Mouse (Mus musculus): Measurements from ENCODE around the gene Tmem86a.

The Tmem86a gene

DNA sequence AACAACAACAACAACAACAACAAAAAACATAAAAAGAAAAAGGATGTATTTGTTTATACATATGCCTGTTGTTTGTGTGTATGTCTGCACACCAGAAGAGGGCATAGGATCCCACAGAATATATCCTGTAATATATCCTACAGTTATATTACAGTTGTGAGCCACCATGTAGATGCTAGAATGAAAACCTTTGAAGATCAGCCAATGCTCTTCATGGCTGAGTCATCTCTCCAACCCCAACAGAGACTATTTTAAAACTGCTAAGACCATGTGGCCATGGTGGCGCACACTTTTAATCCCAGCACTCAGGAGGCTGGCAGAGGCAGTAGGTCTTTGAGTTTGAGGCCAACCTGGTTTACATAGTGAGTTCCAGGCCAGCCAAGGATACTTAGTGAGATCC, 22.9 kb upstream of the Tmem86a start:
- DNase-seq (ENCODE audit: low spot score) = no peak

- no peak for DNase-seq (ENCODE audit: low spot score)
Measured at GRCm38 (mm10) chr7:47030517-47031193, 19.7 kb upstream of the Tmem86a start.

- no peak for DNase-seq (ENCODE audit: low spot score)
Measured at GRCm38 (mm10) chr7:47031371-47031770, 19.0 kb upstream of the Tmem86a start.

GRCm38 (mm10) chr7:47034785-47035384, 15.5 kb upstream of the Tmem86a start:
- DNase-seq (ENCODE audit: low spot score) = no peak

DNA sequence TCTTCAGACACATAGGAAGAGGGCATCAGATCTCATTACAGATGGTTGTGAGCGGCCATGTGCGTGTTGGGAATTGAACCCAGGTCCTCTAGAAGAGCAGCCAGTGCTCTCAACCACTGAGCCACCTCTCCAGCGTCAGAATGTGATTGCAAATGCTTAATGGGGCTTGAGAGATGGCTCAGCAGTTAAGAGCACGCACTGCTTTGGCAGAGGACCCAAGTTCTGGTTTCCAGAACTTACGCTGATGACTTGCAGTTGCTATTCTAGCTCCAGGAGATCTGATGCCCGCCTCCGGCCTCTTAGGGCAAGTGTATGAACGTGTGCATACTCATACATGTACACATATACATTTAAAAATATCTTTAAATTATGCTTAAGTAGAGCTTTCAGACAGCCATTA, 15.0 kb upstream of the Tmem86a start:
- no peak for DNase-seq (ENCODE audit: low spot score)

DNA sequence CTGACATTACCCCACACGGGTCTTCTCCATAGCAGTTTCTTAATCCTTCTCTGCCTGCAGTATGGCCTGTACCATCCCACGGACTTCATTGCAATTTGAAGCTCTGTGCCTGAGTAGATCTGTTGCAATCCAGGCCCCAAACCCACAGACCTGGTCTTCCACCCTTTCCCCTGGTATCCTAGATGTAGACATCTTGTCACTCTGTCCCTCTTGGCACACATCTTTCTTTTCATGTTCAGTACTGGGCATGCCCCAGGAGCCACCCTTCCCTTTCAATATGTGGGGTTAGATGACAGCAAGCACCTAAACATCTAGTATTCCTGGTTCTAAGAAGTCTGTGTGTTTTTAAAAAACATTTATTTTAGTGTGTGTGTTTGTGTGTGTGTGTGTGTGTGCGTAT, 8.7 kb upstream of the Tmem86a start:
- no peak for DNase-seq (ENCODE audit: low spot score)

- DNase-seq (ENCODE audit: low spot score) = no peak
Measured at GRCm38 (mm10) chr7:47042121-47042520, 8.3 kb upstream of the Tmem86a start.

- DNase-seq (ENCODE audit: low spot score) = no peak
Measured at GRCm38 (mm10) chr7:47042823-47043490, 7.4 kb upstream of the Tmem86a start.

DNA sequence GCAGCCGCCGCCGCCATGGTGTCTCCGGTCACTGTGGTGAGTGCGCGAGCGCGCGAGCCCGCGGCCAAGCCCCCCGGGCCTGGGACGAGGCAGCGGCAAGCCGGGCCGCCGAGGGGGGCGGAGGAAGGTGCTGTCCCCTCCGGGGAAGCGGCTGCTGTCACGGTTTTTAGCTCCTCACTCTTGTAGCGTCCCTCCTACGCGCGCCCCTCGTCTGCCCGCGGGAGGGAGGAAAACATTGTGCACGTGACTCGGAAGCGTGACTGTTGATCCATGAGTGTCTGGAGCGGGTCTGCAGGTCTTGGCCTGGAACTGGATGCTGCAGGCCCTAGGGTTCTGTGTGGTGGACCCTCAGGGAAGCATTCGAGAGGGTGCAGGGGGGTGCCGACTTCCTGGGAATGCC, 365 bp downstream of the Tmem86a start:
- no peak for DNase-seq (ENCODE audit: low spot score)

DNA sequence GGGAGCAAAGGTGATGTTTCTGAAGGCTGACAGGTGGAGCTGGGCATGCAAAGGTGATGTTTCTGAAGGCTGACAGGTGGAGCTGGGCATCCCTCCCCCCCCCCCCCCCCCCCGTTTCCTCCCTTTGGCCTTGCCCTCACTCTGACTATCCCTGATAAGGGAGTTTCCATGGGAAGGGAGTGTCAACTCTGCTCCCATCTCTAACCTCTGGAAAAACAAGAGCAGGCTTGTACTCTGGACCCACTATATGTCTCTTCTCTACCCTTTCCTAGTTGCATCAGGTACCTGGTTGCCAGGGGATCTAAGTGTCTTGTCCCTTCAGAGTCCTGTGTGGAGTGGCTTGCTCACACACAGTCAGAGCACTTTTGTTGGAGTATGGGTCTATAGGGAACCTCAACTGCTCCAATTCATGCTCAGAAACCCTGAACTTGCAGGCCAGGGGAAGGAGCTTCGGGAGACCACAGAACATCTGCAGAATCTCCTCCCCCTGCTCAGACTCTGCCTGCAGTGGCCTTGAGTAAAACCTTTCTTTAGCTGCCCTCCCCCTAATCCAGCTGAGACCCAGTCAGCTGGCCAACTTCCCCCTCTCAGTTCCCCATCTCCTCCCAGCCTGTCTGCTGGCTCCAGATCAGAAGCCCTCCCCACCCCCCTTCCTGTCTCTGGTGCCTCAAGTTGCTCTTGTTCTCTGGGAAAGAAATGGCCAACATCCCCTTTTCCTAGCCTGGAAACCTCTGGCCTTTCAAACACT, 1.2 kb downstream of the Tmem86a start:
- no peak for DNase-seq (ENCODE audit: low spot score)

- DNase-seq (ENCODE audit: low spot score) = no peak
Measured at GRCm38 (mm10) chr7:47052276-47052675, 1.9 kb downstream of the Tmem86a start.

DNA sequence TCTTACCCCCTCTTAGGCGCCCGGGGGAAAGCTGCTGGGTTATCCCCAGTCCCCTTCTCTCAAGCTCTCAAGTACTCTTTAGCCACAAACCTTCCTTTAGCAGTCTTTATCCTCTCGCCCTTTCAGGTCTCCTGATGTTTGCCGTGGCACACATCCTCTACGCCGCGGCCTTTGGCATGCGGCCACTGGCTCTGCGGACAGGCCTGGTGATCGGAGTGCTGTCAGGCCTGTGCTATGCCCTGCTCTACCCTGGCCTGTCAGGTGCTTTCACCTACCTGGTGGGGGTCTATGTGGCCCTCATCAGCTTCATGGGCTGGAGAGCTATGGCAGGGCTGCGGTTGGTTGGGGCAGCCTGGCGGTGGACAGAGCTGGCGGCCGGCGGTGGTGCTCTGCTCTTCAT, 2.9 kb downstream of the Tmem86a start:
- DNase-seq (ENCODE audit: low spot score) = no peak

DNA sequence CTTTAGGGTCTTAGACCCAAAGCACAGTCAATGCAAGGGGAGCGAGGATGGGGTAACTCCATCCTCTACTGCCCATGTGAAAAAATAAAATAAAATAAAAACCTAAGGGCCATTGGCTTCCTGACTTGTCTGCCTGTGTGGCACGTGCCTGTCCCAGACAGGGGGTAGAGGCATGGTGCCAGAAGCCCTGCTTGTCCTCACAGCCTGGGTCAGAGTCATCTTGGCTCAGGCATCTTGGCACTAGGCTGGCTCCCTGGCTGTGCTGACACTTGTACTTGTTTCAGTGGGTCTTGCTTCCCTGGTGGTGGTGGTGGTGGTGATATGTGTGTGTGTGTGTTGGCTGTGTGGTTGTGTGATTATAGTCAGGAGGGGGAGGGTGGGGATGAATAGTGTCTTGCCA, 4.3 kb downstream of the Tmem86a start:
- no peak for DNase-seq (ENCODE audit: low spot score)

DNA sequence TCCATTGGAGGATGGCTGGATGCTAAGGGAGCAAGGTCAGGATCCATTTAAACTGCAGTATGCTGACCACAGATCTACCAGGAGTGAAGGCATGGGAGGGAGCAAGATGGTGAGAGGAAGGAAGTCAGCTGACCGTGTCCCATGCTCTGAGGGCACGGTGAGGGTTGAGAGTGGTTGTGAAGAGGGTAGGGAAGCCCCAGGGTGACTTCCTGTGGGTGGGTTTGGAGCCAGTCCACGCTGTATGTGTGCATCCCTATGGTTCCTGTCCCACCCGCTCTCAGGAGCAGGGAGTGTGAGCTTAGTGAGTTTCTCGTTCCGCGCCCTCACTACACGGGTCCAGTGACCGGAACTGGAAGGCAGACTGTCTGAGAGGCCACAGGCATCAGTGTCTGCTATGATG, 5.3 kb downstream of the Tmem86a start:
- DNase-seq (ENCODE audit: low spot score) = no peak

- DNase-seq (ENCODE audit: low spot score) = no peak
Measured at GRCm38 (mm10) chr7:47056273-47056672, 5.9 kb downstream of the Tmem86a start.

- DNase-seq (ENCODE audit: low spot score) = no peak
Measured at GRCm38 (mm10) chr7:47059339-47059738, 8.9 kb downstream of the Tmem86a start.

DNA sequence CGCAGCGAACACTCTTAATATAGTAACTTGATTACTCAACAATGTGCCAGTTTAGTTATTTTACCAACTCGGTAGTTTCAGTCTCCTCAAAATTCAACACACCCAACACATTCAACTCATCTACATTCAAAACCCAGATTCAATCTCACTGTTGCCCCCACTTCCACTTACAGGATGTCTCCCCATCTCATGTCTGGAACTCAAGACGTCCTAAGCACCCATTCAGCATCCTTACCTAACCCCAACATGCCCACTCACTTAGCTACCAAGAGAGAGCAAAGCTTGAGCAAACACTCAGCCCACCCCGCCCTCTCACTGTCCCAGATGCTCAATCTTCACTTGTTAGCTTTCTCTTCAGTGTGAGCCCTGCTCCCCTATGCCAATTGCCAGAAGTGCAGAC, 11.2 kb downstream of the Tmem86a start:
- DNase-seq (ENCODE audit: low spot score) = no peak

GRCm38 (mm10) chr7:47066942-47067341, 16.5 kb downstream of the Tmem86a start:
- no peak for DNase-seq (ENCODE audit: low spot score)

GRCm38 (mm10) chr7:47067879-47068278, 17.5 kb downstream of the Tmem86a start:
- DNase-seq (ENCODE audit: low spot score) = no peak

DNA sequence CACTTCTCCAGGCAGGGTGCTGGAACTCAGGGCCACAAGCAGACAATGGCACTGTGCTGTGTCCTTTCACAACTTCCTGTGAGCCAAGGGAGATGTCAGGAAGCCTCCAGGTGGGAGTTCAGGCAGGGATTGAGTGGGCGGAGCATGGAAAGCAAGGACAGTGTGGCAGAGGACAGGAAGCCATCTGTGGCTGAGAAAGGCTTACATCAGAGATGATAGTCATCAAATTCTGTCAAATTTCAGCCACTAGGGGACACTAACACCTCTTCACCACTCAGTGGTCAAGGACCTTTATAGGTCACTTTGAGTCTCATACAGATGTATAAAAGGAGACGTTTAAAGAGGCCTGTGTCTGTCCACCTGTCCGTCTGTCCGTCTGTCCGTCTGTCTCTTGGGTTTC, 22.1 kb downstream of the Tmem86a start:
- no peak for DNase-seq (ENCODE audit: low spot score)

DNA sequence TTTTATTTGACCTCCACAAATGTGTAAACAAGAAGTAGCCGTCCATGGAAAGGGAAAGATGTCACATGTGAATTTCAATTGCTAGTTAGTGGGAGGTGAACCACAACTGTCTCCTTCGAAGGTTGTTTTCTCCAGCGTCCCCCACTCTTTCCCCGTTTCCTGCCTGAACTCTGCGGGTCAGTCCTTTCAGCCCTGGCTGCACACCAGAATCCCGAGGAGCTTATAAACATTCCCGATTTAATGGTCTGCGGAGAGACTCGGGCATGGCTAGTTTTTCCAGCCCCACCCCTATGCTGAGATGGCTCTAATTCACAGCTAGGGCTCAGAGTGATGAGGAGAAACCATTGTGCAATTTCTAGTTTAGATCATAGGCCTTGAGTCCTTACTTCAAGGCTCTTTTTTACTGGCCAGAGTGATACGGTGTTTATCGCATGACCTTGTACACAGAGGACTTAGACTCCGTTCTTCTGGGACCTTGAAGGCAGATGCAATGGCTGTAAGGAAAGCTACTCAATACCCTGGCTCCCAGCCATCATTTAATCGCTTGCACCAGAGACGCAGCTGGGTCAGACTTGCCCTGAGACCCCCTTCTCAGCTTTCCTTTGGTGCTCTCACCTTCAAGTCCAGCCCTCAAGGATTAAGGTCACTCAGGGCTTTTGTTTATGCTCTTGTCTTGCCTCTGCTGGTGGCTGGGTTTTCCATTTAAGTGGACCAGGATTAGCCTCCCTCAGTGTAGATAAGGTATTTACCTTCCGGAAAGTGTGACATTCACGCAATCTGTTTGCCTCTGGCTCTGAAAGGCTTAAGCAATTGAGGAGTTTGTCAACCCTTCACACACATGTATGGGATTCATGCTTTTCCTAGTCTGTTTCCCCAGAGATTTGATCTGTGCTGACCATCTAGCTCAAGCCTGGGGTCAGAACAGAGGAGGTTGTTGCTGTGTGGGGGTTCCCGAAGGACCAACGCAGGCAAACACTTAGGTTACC, 23.4 kb downstream of the Tmem86a start:
- no peak for DNase-seq (ENCODE audit: low spot score)

DNA sequence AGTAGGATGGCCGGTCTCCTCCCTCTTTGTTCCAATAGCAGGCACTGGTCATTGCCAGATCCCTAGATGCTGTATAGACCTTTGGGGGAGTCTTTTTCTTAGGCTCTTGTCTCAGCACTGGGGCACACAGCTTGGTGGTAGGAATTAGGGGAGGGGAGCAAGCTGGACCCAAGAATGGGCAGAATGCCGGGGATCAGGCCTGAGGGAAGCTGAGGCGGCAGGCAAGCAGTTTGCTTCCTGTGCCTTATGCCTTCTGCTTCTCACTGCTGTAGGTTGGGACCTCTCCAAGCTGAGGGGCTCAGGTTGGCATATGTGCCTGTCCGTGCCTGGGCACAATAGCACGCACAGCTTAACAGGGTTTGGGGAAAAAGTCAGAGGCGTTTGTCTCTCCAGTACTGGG, 25.8 kb downstream of the Tmem86a start:
- DNase-seq (ENCODE audit: low spot score) = no peak

Data from T-cell, adult 2 months (primary cell).